Mouse (Mus musculus) stomach, embryonic 16.5 days (tissue): Measurements from ENCODE around the gene Zfp182. TPM values are rescaled to one million over a fixed set of nuclear protein-coding genes. Genes with fewer than 3 reads are reported as not detected.

ENCODE experiments used
- ATAC-seq: fragments of 200-750 bp; cut with Nextera tagmentation; 2 replicates; pipeline ENCODE4 v1.8.0; 2017; ENCODE audit warnings: moderate number of reproducible peaks, moderate TSS enrichment; ENCODE audit not compliant: insufficient read depth, low FRiP score
- H3K27ac ChIP-seq: fragments of 300-500 bp; sonication (generic); 2 replicates; pipeline ENCODE4 v1.5.1; 2014; ENCODE audit warnings: low read length
- H3K27me3 ChIP-seq: fragments of 300-500 bp; sonication (generic); 2 replicates; pipeline ENCODE4 v1.6.1; 2014; ENCODE audit warnings: low read length, control low read depth, mixed read lengths; ENCODE audit not compliant: control insufficient read depth, insufficient read depth
- H3K36me3 ChIP-seq: fragments of 300-500 bp; sonication (generic); 2 replicates; pipeline ENCODE4 v1.6.1; 2014; ENCODE audit warnings: low read length; ENCODE audit not compliant: control insufficient read depth, insufficient read depth
- H3K4me1 ChIP-seq: fragments of 300-500 bp; sonication (generic); 2 replicates; pipeline ENCODE4 v1.6.1; 2014; ENCODE audit warnings: low read length, control low read depth, mixed read lengths; ENCODE audit not compliant: control insufficient read depth, insufficient read depth
- H3K4me2 ChIP-seq: fragments of 300-500 bp; sonication (generic); 2 replicates; pipeline ENCODE4 v1.6.1; 2014; ENCODE audit warnings: low read depth, low read length, mixed read lengths
- H3K4me3 ChIP-seq: fragments of 300-500 bp; sonication (generic); replicated peaks from 2 replicates; pipeline ENCODE4 v1.5.1; 2014; ENCODE audit warnings: mild to moderate bottlenecking, low read length
- H3K9ac ChIP-seq: fragments of 300-500 bp; sonication (generic); 2 replicates; pipeline ENCODE4 v1.6.1; 2014; ENCODE audit warnings: low read length
- H3K9me3 ChIP-seq: fragments of 300-500 bp; sonication (generic); replicated peaks from 2 replicates; pipeline ENCODE4 v1.6.1; 2016; ENCODE audit warnings: low read length, control low read depth; ENCODE audit not compliant: control insufficient read depth
- WGBS: fragments of 180-500 bp; shearing (Covaris S2); extraction: QIAGEN DNeasy Blood & Tissue Kit; methylation state at CpG from one replicate; pipeline ENCODE4 v1.1.7; 2014; 5-methylcytosine and 5-hydroxymethylcytosine counted together
- polyA plus RNA-seq: library from polyadenylated mRNA; unstranded; fragments of >200 nt; fragmentation: Nextera tagmentation; extraction: Ambion mirVana; gene quantifications from 2 replicates; pipeline ENCODE4 v1.2.1, GENCODE M21; 2015

Zfp182 gene
- 5.5 and 6.2 TPM in 2 replicates for polyA plus RNA-seq

DNA sequence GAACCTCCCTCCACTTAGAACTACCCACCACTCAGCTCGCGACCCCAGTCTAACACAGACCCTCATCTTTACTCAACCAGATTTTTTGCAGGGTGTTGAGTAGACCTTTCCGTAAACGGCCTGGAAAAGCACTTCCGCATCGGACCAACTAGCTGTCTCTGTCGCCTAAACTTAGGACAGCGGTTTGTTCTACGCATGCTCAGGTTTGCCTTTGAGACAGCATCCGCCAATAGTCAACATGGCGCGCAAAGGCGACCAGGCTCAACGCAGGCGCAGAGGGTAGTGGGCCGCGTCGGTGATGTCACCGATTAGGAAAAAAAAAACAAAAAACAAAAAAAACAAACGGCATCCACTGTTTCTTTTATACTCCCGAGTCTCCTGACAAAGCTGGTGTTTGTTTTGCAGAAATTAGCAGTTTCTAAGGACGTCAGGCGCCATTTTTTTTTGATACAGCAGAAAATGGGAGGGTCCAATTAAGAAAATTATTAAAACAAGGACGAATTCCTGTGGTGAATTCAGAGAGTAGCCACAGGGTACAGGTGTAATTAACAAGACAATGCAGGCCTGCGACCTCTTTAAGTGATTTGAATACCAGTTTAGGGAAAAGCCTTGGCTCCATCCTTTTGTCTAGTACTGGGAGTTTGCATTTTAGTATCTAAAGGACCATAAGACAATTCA, at the start of gene Zfp182:
Gene Zfp182, minus strand, starts transcription at position 451 of the 678 bp plus-strand sequence.
- Histone ChIP-seq H3K27me3 (no peaks in the 10 kb centered on the region), H3K9me3 (no peaks in the 10 kb centered on the region), H3K4me2 (peak within 1 kb of the TSS; percentile 56), H3K4me3 (peak within 1 kb of the TSS; percentile 59), H3K36me3 (no peaks in the 10 kb centered on the region), H3K4me1 (no peaks in the 10 kb centered on the region), H3K27ac (no peak within 1 kb of the TSS), H3K9ac (peak within 1 kb of the TSS; percentile 70)
- WGBS, result 19% methylated on average over 25 of the region's 25 CpGs
- ATAC-seq, result peak; percentile 93

DNA sequence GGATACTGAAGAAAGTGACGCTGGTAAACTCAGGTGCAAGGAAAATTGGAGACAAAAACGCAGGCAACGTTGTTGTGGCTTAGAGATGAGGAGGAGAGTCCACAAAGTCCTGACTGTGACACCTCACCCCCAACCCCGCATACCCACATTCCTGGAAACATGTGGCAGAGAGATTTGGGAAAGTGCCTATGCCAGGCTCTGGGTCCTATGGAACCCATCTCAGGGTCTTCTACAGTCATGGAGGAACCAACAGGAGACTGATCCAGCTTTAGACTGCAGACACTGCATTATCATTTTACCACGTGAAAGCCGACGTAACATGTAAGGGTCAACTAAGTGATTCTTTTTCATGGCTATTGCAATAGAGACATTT, 27.7 kb upstream of the Zfp182 start:
- Histone ChIP-seq H3K4me3 (peak overlapping the region; percentile 50; the same call in 1 of the 2 replicates), H3K36me3 (no peaks in the 10 kb centered on the region), H3K4me2 (peak overlapping the region; percentile 55), H3K27me3 (no peaks in the 10 kb centered on the region), H3K4me1 (no peaks in the 10 kb centered on the region), H3K9ac (no peak overlapping the region), H3K9me3 (no peaks in the 10 kb centered on the region), H3K27ac (no peak overlapping the region)
- ATAC-seq, result no peak
- 56% methylated on average over 7 of the region's 7 CpGs for WGBS

GRCm38 (mm10) chrX:21088983-21089866, 27.1 kb upstream of the Zfp182 start, which contains the start of gene Zfp300:
Zfp300 (minus strand) TSS chrX:21089527.
- no peaks in the 10 kb centered on the region for H3K9me3 ChIP-seq
- peak; percentile 88 for ATAC-seq
- H3K36me3 ChIP-seq, result no peaks in the 10 kb centered on the region
- H3K27me3 ChIP-seq, result no peaks in the 10 kb centered on the region
- peak within 1 kb of the TSS; percentile 50 for H3K4me3 ChIP-seq
- H3K9ac ChIP-seq, result peak within 1 kb of the TSS; percentile 56
- 13% methylated on average over 27 of the region's 27 CpGs for WGBS
- H3K4me2 ChIP-seq, result peak within 1 kb of the TSS; percentile 55
- H3K4me1 ChIP-seq, result no peaks in the 10 kb centered on the region
- H3K27ac ChIP-seq, result peak within 1 kb of the TSS; percentile 38; the same call in 1 of the 2 replicates

DNA sequence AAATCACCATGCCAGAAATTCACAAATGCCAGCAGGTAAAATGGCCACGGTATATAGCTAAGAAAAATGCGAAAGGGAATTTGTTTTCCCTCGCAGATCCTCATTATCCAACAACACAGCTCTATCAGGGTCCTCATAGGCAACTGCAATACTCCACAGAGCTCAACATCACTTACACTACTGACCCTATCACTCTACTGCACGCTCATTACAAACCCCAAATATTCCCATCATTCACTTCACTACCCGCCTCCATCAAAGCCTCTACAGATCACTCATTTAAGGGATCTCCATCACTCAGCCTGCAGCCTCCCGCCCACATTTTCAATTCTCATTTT, 26.5 kb upstream of the Zfp182 start:
- no peak overlapping the region for H3K27ac ChIP-seq
- H3K4me1 ChIP-seq, result no peaks in the 10 kb centered on the region
- WGBS, result 27% methylated on average over 6 of the region's 6 CpGs
- peak overlapping the region; percentile 55 for H3K4me2 ChIP-seq
- H3K9me3 ChIP-seq, result no peaks in the 10 kb centered on the region
- 0 out of 2 replicates have a peak, but pooled peaks cover 1% of the 10 kb centered on the region for H3K36me3 ChIP-seq
- H3K27me3 ChIP-seq, result no peaks in the 10 kb centered on the region
- ATAC-seq, result no peak
- H3K4me3 ChIP-seq, result peak overlapping the region; percentile 50
- peak overlapping the region; percentile 56; the same call in 1 of the 2 replicates for H3K9ac ChIP-seq

GRCm38 (mm10) chrX:21068106-21068505, 6.0 kb upstream of the Zfp182 start, which contains the start of gene Spaca5:
Spaca5 (plus strand) TSS chrX:21068406.
- Histone ChIP-seq H3K9ac (no peak within 1 kb of the TSS), H3K4me1 (no peaks in the 10 kb centered on the region), H3K9me3 (no peaks in the 10 kb centered on the region), H3K27ac (no peak within 1 kb of the TSS), H3K36me3 (no peaks in the 10 kb centered on the region), H3K4me3 (no peak within 1 kb of the TSS), H3K4me2 (no peak within 1 kb of the TSS), H3K27me3 (no peaks in the 10 kb centered on the region)
- ATAC-seq, result no peak

- Histone ChIP-seq H3K27ac (no peak overlapping the region), H3K36me3 (no peaks in the 10 kb centered on the region), H3K4me1 (no peaks in the 10 kb centered on the region), H3K27me3 (no peaks in the 10 kb centered on the region), H3K4me3 (peak overlapping the region; percentile 59), H3K4me2 (peak overlapping the region; percentile 51), H3K9ac (peak overlapping the region; percentile 23; the same call in 1 of the 2 replicates), H3K9me3 (no peaks in the 10 kb centered on the region)
- ATAC-seq, result no peak
- 76% methylated on average over 3 of the region's 3 CpGs for WGBS
Measured at GRCm38 (mm10) chrX:21062544-21062890, 401 bp upstream of the Zfp182 start.

DNA sequence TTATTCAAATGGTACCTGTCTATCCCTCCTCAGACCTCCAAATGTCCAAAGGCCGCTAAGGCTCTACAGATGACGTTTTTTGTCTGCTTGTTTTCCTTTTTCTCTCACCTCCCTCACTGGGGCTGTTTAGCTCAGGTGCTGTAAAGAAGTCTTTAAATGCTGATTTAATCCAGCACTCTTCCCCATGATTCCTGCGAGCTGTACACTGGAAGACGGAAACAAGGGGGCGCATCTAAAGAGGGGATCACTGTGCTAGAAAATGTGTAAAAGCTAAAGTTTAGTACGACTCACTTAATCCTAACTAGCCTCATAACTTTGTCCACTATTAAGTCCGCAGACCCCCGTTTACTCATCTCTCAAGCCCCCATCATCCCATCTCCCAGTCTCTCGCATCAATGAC, 656 bp downstream of the Zfp182 start:
- H3K4me2 ChIP-seq, result peak overlapping the region; percentile 56
- H3K4me3 ChIP-seq, result peak overlapping the region; percentile 59
- H3K9ac ChIP-seq, result peak overlapping the region; percentile 70
- no peak overlapping the region for H3K27ac ChIP-seq
- no peaks in the 10 kb centered on the region for H3K9me3 ChIP-seq
- WGBS, result 20% methylated on average over 9 of the region's 9 CpGs
- no peaks in the 10 kb centered on the region for H3K4me1 ChIP-seq
- ATAC-seq, result peak; percentile 44; the same call in 1 of the 2 replicates
- H3K36me3 ChIP-seq, result no peaks in the 10 kb centered on the region
- H3K27me3 ChIP-seq, result no peaks in the 10 kb centered on the region

GRCm38 (mm10) chrX:20980901-20981300, 81.2 kb downstream of the Zfp182 start:
- Histone ChIP-seq H3K4me1 (no peaks in the 10 kb centered on the region), H3K9me3 (no peaks in the 10 kb centered on the region), H3K9ac (no peak overlapping the region), H3K27ac (no peak overlapping the region), H3K4me3 (no peak overlapping the region), H3K36me3 (no peaks in the 10 kb centered on the region), H3K27me3 (no peaks in the 10 kb centered on the region), H3K4me2 (no peak overlapping the region)
- ATAC-seq, result no peak
- WGBS, result 45% methylated on average over 1 of the region's 1 CpGs
